Mouse (Mus musculus) limb, embryonic 14.5 days (tissue): ENCODE data around the gene Hdac4. TPM values are rescaled to one million over a fixed set of nuclear protein-coding genes. Genes with fewer than 3 reads are reported as not detected.

Experiments
- ATAC-seq: fragments of 200-750 bp; cut with Nextera tagmentation; 2 replicates; pipeline ENCODE4 v1.8.0; 2017; ENCODE audit warnings: low read depth, moderate number of reproducible peaks, moderate TSS enrichment; ENCODE audit not compliant: low FRiP score
- DNase-seq: peaks from one replicate; pipeline ENCODE4 v3.0.0-alpha.2; 2015; ENCODE audit warnings: low spot score
- H3K27ac ChIP-seq: fragments of 300-500 bp; sonication (generic); replicated peaks from 2 replicates; pipeline ENCODE4 v1.5.1; 2014; ENCODE audit warnings: low read depth, mild to moderate bottlenecking, low read length, moderate library complexity, mixed read lengths
- H3K27me3 ChIP-seq: fragments of 300-500 bp; sonication (generic); 2 replicates; pipeline ENCODE4 v1.6.1; 2014; ENCODE audit warnings: low read length, mixed read lengths; ENCODE audit not compliant: control insufficient read depth, insufficient read depth
- H3K36me3 ChIP-seq: fragments of 300-500 bp; sonication (generic); 2 replicates; pipeline ENCODE4 v1.6.1; 2014; ENCODE audit warnings: mild to moderate bottlenecking, low read length, moderate library complexity, mixed read lengths; ENCODE audit not compliant: control insufficient read depth, insufficient read depth
- H3K4me1 ChIP-seq: fragments of 300-500 bp; sonication (generic); 2 replicates; pipeline ENCODE4 v1.6.1; 2014; ENCODE audit warnings: antibody characterized with exemption, low read length, mixed read lengths; ENCODE audit not compliant: control insufficient read depth, insufficient read depth
- H3K4me2 ChIP-seq: fragments of 300-500 bp; sonication (generic); replicated peaks from 2 replicates; pipeline ENCODE4 v1.6.1; 2014; ENCODE audit warnings: low read depth, mild to moderate bottlenecking, low read length, moderate library complexity; ENCODE audit not compliant: severe bottlenecking
- H3K4me3 ChIP-seq: fragments of 300-500 bp; sonication (generic); replicated peaks from 2 replicates; pipeline ENCODE4 v1.5.1; 2014; ENCODE audit warnings: low read length
- H3K9ac ChIP-seq: fragments of 300-500 bp; sonication (generic); 2 replicates; pipeline ENCODE4 v1.6.1; 2014; ENCODE audit warnings: mild to moderate bottlenecking, low read depth, low read length, moderate library complexity; ENCODE audit not compliant: severe bottlenecking
- H3K9me3 ChIP-seq: fragments of 300-500 bp; sonication (generic); 2 replicates; pipeline ENCODE4 v1.6.1; 2016; ENCODE audit warnings: low read length; ENCODE audit not compliant: control insufficient read depth
- POLR2A ChIP-seq: fragments of 200-500 bp; IDR thresholded peaks from 2 replicates; pipeline ENCODE4 v1.8.0; 2012; ENCODE audit warnings: inconsistent platforms, mild to moderate bottlenecking, moderate library complexity, borderline replicate concordance; ENCODE audit not compliant: insufficient read depth, insufficient read length; ENCODE audit errors: extremely low read depth
- WGBS: fragments of 180-500 bp; shearing (Covaris S2); extraction: QIAGEN DNeasy Blood & Tissue Kit; methylation state at CpG from one replicate; pipeline ENCODE4 v1.1.7; 2014; 5-methylcytosine and 5-hydroxymethylcytosine counted together
- polyA plus RNA-seq, 2 experiments: library from polyadenylated mRNA; depleted of rRNA in 1 of 2; stranded (reverse) in 1 of 2; unstranded in 1 of 2; fragments of >200 nt; fragmentation: Nextera tagmentation in 1 of 2; extraction: Ambion mirVana in 1 of 2; gene quantifications; 2 replicates each; pipeline versions ENCODE4 v1.2.1 to v1.2.3; 2012 to 2014

The Hdac4 gene
- polyA plus RNA-seq, 2 experiments = 15.2 to 25.4 TPM

DNA sequence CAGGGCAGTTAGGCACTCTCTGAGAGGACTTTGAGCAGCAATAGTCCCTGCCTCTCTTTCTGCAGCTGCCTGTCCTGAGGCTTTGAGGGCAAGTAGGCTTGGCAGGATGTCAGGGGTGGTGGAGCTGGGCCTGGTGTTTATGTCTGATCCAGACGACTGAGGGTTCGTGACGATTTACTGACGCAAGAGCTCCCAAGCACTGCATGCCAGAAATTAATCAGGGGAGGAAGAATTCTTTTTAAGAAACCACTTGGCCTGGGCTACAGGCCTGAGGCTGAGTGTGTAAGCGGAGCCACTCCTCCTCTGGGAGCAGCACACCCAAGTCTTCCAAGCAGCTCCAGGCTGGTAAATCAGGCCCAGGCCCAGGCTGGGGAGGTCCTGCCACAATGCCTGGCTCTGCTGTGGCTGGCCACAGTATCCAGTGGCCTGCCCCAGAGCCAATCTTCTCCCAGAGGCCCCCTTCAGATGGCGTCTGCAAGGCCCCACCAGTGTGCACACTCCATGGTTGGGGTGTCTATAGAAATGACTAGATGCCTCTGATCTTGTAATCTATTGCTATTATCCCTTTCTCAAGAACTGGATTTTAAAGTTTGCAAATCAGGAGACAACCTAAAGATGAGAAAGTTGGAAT is 64.9 kb downstream of the Hdac4 start:
- no peak overlapping the region for H3K4me2 ChIP-seq
- no peak overlapping the region for H3K4me3 ChIP-seq
- no peak for TF ChIP-seq POLR2A
- no peaks in the 10 kb centered on the region for H3K9me3 ChIP-seq
- H3K36me3 ChIP-seq = no peaks in the 10 kb centered on the region; the same call in 1 of the 2 replicates
- peaks cover 15% of the 10 kb centered on the region for H3K4me1 ChIP-seq
- 0 out of 2 replicates have a peak overlapping the region, but pooled peaks have one; percentile 34 for H3K9ac ChIP-seq
- no peaks in the 10 kb centered on the region for H3K27me3 ChIP-seq
- WGBS = 15% methylated on average over 6 of the region's 6 CpGs
- ATAC-seq = peak; percentile 80
- peak overlapping the region; percentile 59 for H3K27ac ChIP-seq
- DNase-seq = peak; percentile 75

DNA sequence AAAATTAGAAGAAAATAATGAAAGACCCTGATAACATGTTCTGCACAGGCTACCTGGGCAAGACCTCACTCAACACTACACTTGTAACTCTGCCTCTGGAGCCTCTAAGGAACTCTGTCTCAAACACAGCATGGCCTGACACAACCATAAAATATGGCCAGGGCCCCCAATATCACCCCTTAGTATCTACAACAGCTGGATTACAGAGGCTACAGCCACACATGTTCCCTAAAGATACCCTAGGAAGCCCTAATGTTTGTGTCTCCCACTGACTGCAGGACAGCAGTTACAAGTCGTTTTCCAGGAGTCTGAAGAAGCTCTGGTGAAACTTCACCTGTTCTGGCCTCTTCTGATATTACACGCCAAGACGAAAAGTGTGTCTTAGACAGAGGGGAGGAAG is 65.7 kb downstream of the Hdac4 start:
- 0 out of 2 replicates have a peak overlapping the region, but pooled peaks have one; percentile 34 for H3K9ac ChIP-seq
- H3K27me3 ChIP-seq = no peaks in the 10 kb centered on the region
- WGBS = 69% methylated on average over 3 of the region's 3 CpGs
- peak overlapping the region; percentile 59 for H3K27ac ChIP-seq
- H3K4me2 ChIP-seq = no peak overlapping the region
- no peak for TF ChIP-seq POLR2A
- H3K9me3 ChIP-seq = no peaks in the 10 kb centered on the region
- no peak for DNase-seq
- no peaks in the 10 kb centered on the region; the same call in 1 of the 2 replicates for H3K36me3 ChIP-seq
- H3K4me3 ChIP-seq = no peak overlapping the region
- peaks cover 15% of the 10 kb centered on the region for H3K4me1 ChIP-seq
- no peak for ATAC-seq

DNA sequence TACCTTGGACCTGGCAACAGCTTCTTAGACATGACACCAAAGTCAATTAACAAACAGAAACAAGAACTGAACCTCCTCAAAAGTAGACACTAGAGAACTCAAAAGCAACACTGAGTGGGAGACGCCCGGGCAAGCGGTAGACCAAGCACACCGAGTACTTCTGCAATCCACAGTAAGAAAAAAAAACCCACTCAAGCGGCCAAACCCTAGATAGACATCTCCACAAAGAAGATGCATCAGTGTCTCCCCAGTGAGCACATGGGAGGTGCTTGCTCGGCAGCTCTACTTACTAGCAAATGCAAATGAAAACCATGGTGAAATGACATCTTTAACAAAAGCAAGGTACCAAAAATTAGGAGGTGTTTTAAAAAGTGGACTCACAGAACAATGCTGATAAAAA is 67.7 kb downstream of the Hdac4 start:
- ATAC-seq (no peak), DNase-seq (no peak)
- no peak overlapping the region for H3K4me2 ChIP-seq
- no peak for TF ChIP-seq POLR2A
- H3K27me3 ChIP-seq = no peaks in the 10 kb centered on the region
- H3K4me3 ChIP-seq = no peak overlapping the region
- H3K9me3 ChIP-seq = no peaks in the 10 kb centered on the region
- H3K27ac ChIP-seq = no peak overlapping the region
- WGBS = 86% methylated on average over 6 of the region's 6 CpGs
- H3K9ac ChIP-seq = no peak overlapping the region
- H3K4me1 ChIP-seq = peaks cover 15% of the 10 kb centered on the region
- H3K36me3 ChIP-seq = no peaks in the 10 kb centered on the region; the same call in 1 of the 2 replicates

DNA sequence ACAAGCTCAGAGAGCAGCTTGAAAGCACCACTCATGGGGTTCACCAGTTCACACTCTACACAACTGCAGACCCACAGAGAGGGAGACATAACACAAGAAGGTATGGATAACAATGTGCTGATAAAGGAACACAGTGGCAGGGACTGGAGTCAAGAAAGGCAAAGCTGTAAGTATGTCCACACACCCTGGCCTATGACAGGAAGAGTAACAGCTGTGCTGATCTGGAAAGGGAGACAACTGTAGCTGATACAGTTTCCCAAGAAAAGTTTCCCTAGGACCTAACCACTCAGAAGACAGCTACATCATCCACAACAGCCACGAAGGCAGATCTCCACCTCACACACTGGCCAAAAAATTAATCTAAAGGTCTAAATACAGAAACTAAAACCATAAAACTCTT is 68.1 kb downstream of the Hdac4 start:
- H3K9me3 ChIP-seq = no peaks in the 10 kb centered on the region
- H3K27ac ChIP-seq = no peak overlapping the region
- no peak for DNase-seq
- TF ChIP-seq POLR2A = no peak
- H3K27me3 ChIP-seq = no peaks in the 10 kb centered on the region
- no peak overlapping the region for H3K4me3 ChIP-seq
- H3K4me1 ChIP-seq = peaks cover 15% of the 10 kb centered on the region
- H3K36me3 ChIP-seq = no peaks in the 10 kb centered on the region; the same call in 1 of the 2 replicates
- no peak for ATAC-seq
- no peak overlapping the region for H3K9ac ChIP-seq
- no peak overlapping the region for H3K4me2 ChIP-seq
- 90% methylated on average over 1 of the region's 1 CpGs for WGBS

- no peak overlapping the region for H3K4me2 ChIP-seq
- no peak overlapping the region for H3K9ac ChIP-seq
- H3K4me3 ChIP-seq = no peak overlapping the region
- no peak overlapping the region for H3K27ac ChIP-seq
- TF ChIP-seq POLR2A = no peak
- DNase-seq = no peak
- H3K9me3 ChIP-seq = no peaks in the 10 kb centered on the region
- 55% methylated on average over 3 of the region's 3 CpGs for WGBS
- no peaks in the 10 kb centered on the region for H3K27me3 ChIP-seq
- no peaks in the 10 kb centered on the region; the same call in 1 of the 2 replicates for H3K4me1 ChIP-seq
- ATAC-seq = no peak; the same call in 1 of the 2 replicates
- no peaks in the 10 kb centered on the region; the same call in 1 of the 2 replicates for H3K36me3 ChIP-seq
These were observed 70.8 kb downstream of the Hdac4 start for GRCm38 (mm10) chr1:92124497-92125201.
